Mouse (Mus musculus) frontal cortex, adult 2 months (tissue): Measurements from ENCODE around the gene Mpc2. TPM values are rescaled to one million over a fixed set of nuclear protein-coding genes. Genes with fewer than 3 reads are reported as not detected.

Source experiments
- DNase-seq, 2 experiments: peaks; one replicate each; pipeline ENCODE4 v3.0.0; 2022; ENCODE audit warnings: low spot score in 1 of 2; ENCODE audit errors: extremely low spot score in 1 of 2
- polyA plus RNA-seq: library from polyadenylated mRNA; depleted of rRNA; stranded (reverse); fragments of >200 nt; gene quantifications from 2 replicates; pipeline ENCODE4 v1.2.3, GENCODE M21; 2012; rRNA removed

Mpc2 gene
- polyA plus RNA-seq, 1 experiment, result 140 TPM

- DNase-seq, result peak in 1 of 2 experiments; percentile 5
Measured at GRCm38 (mm10) chr1:165503307-165504024, 43.0 kb downstream of the Mpc2 start.

- no peak for DNase-seq
Measured at GRCm38 (mm10) chr1:165506303-165506702, 45.9 kb downstream of the Mpc2 start.

- DNase-seq, result no peak
Measured at GRCm38 (mm10) chr1:165510161-165510560, 49.7 kb downstream of the Mpc2 start.

GRCm38 (mm10) chr1:165520716-165521115 is 60.3 kb downstream of the Mpc2 start:
- DNase-seq, result no peak

Other genes starting within 250 kb of the Mpc2 start
- gene Tiprl, start 223.6 kb upstream of the Mpc2 start, polyA plus RNA-seq, result 52.7 and 56.3 TPM in 2 replicates
- gene Gpr161, start 164.8 kb upstream of the Mpc2 start, polyA plus RNA-seq, result 4.5 and 5.0 TPM in 2 replicates
- gene Dcaf6, start 162 bp upstream of the Mpc2 start, polyA plus RNA-seq, result 53.4 and 63.8 TPM in 2 replicates
- gene Adcy10, start 24.5 kb downstream of the Mpc2 start, polyA plus RNA-seq, result 0.11 and 0.30 TPM in 2 replicates
- gene Mpzl1, start 173.9 kb downstream of the Mpc2 start, polyA plus RNA-seq, result 41.2 and 41.7 TPM in 2 replicates
- gene Rcsd1, start 249.1 kb downstream of the Mpc2 start, polyA plus RNA-seq, result 6.2 and 6.8 TPM in 2 replicates